Mouse (Mus musculus): ENCODE measurements around the gene Synrg. TPM values are rescaled to one million over a fixed set of nuclear protein-coding genes. Genes with fewer than 3 reads are reported as not detected.

Gene Synrg
- polyA plus RNA-seq, 1 experiment from 2014 or later: 26.2 TPM

GRCm38 (mm10) chr11:83976236-83976977, 12.2 kb downstream of the Synrg start:
- Histone ChIP-seq H3K27me3 (ENCODE audit: control insufficient read depth, insufficient read depth, low read length) (no peaks in the 10 kb centered on the region), H3K4me2 (replicated peaks) (no peak overlapping the region), H3K27ac (no peak overlapping the region), H3K4me1 (replicated peaks; ENCODE audit: control insufficient read depth, insufficient read depth, low read length) (no peaks in the 10 kb centered on the region), H3K36me3 (replicated peaks; ENCODE audit: control insufficient read depth, insufficient read depth) (peaks cover 92% of the 10 kb centered on the region), H3K9me3 (ENCODE audit: control insufficient read depth, low read length) (no peaks in the 10 kb centered on the region), H3K4me3 (replicated peaks; ENCODE audit: low read length) (no peak overlapping the region), H3K9ac (no peak overlapping the region)
- no peak for DNase-seq (ENCODE audit: low spot score)
- ATAC-seq (ENCODE audit: low FRiP score): no peak
- 86% methylated on average over 13 of the region's 13 CpGs for WGBS

- no peak overlapping the region for H3K4me3 ChIP-seq (replicated peaks; ENCODE audit: low read length)
- H3K4me1 ChIP-seq (replicated peaks; ENCODE audit: control insufficient read depth, insufficient read depth, low read length): no peaks in the 10 kb centered on the region
- no peak for DNase-seq (ENCODE audit: low spot score)
Observed at GRCm38 (mm10) chr11:83977810-83978209, 13.6 kb downstream of the Synrg start.

GRCm38 (mm10) chr11:83979992-83980391, 15.8 kb downstream of the Synrg start:
- Histone ChIP-seq H3K36me3 (replicated peaks; ENCODE audit: control insufficient read depth, insufficient read depth) (peaks cover 91% of the 10 kb centered on the region), H3K9ac (no peak overlapping the region), H3K9me3 (ENCODE audit: control insufficient read depth, low read length) (no peaks in the 10 kb centered on the region), H3K4me1 (replicated peaks; ENCODE audit: control insufficient read depth, insufficient read depth, low read length) (no peaks in the 10 kb centered on the region), H3K4me3 (replicated peaks; ENCODE audit: low read length) (no peak overlapping the region), H3K27me3 (ENCODE audit: control insufficient read depth, insufficient read depth, low read length) (no peaks in the 10 kb centered on the region), H3K4me2 (replicated peaks) (no peak overlapping the region), H3K27ac (no peak overlapping the region)
- no peak for DNase-seq (ENCODE audit: low spot score)
- 89% methylated on average over 6 of the region's 6 CpGs for WGBS
- ATAC-seq (ENCODE audit: low FRiP score): no peak

More at GRCm38 (mm10) chr11:83977810-83978209, 13.6 kb downstream of the Synrg start:
- H3K27ac ChIP-seq: no peak overlapping the region
- no peak for ATAC-seq (ENCODE audit: low FRiP score)
- 84% methylated on average over 2 of the region's 2 CpGs for WGBS
- no peaks in the 10 kb centered on the region for H3K9me3 ChIP-seq (ENCODE audit: control insufficient read depth, low read length)
- H3K27me3 ChIP-seq (ENCODE audit: control insufficient read depth, insufficient read depth, low read length): no peaks in the 10 kb centered on the region
- peaks cover 91% of the 10 kb centered on the region for H3K36me3 ChIP-seq (replicated peaks; ENCODE audit: control insufficient read depth, insufficient read depth)
- H3K4me2 ChIP-seq (replicated peaks): no peak overlapping the region
- no peak overlapping the region for H3K9ac ChIP-seq

GRCm38 (mm10) chr11:83981338-83981737, 17.1 kb downstream of the Synrg start:
- WGBS: 68% methylated on average over 10 of the region's 10 CpGs
- H3K4me1 ChIP-seq (replicated peaks; ENCODE audit: control insufficient read depth, insufficient read depth, low read length): no peaks in the 10 kb centered on the region
- DNase-seq (ENCODE audit: low spot score) (no peak), ATAC-seq (ENCODE audit: low FRiP score) (no peak)
- no peaks in the 10 kb centered on the region for H3K9me3 ChIP-seq (ENCODE audit: control insufficient read depth, low read length)
- H3K36me3 ChIP-seq (replicated peaks; ENCODE audit: control insufficient read depth, insufficient read depth): peaks cover 93% of the 10 kb centered on the region
- H3K27ac ChIP-seq: no peak overlapping the region
- no peak overlapping the region for H3K4me3 ChIP-seq (replicated peaks; ENCODE audit: low read length)
- no peak overlapping the region for H3K4me2 ChIP-seq (replicated peaks)
- no peak overlapping the region for H3K9ac ChIP-seq
- H3K27me3 ChIP-seq (ENCODE audit: control insufficient read depth, insufficient read depth, low read length): no peaks in the 10 kb centered on the region

- Histone ChIP-seq H3K4me3 (replicated peaks; ENCODE audit: low read length) (no peak overlapping the region), H3K27me3 (ENCODE audit: control insufficient read depth, insufficient read depth, low read length) (no peaks in the 10 kb centered on the region), H3K36me3 (replicated peaks; ENCODE audit: control insufficient read depth, insufficient read depth) (peaks cover 99% of the 10 kb centered on the region), H3K9ac (no peak overlapping the region), H3K27ac (no peak overlapping the region), H3K4me1 (replicated peaks; ENCODE audit: control insufficient read depth, insufficient read depth, low read length) (no peaks in the 10 kb centered on the region), H3K9me3 (ENCODE audit: control insufficient read depth, low read length) (no peaks in the 10 kb centered on the region), H3K4me2 (replicated peaks) (no peak overlapping the region)
- 82% methylated on average over 4 of the region's 4 CpGs for WGBS
- ATAC-seq (ENCODE audit: low FRiP score) (no peak), DNase-seq (ENCODE audit: low spot score) (no peak)
Observed at GRCm38 (mm10) chr11:83991701-83992100, 27.5 kb downstream of the Synrg start.

- no peaks in the 10 kb centered on the region for H3K4me1 ChIP-seq (replicated peaks; ENCODE audit: control insufficient read depth, insufficient read depth, low read length)
- no peak overlapping the region for H3K9ac ChIP-seq
- WGBS: 88% methylated on average over 2 of the region's 2 CpGs
- no peak overlapping the region for H3K4me2 ChIP-seq (replicated peaks)
- no peak overlapping the region for H3K4me3 ChIP-seq (replicated peaks; ENCODE audit: low read length)
- H3K27ac ChIP-seq: no peak overlapping the region
- DNase-seq (ENCODE audit: low spot score) (no peak), ATAC-seq (ENCODE audit: low FRiP score) (no peak)
- peaks cover 99% of the 10 kb centered on the region for H3K36me3 ChIP-seq (replicated peaks; ENCODE audit: control insufficient read depth, insufficient read depth)
- no peaks in the 10 kb centered on the region for H3K9me3 ChIP-seq (ENCODE audit: control insufficient read depth, low read length)
- H3K27me3 ChIP-seq (ENCODE audit: control insufficient read depth, insufficient read depth, low read length): no peaks in the 10 kb centered on the region
Observed at GRCm38 (mm10) chr11:83993428-83993827, 29.2 kb downstream of the Synrg start.

GRCm38 (mm10) chr11:83994481-83994880, 30.3 kb downstream of the Synrg start:
- H3K9me3 ChIP-seq (ENCODE audit: control insufficient read depth, low read length): no peaks in the 10 kb centered on the region
- no peak for DNase-seq (ENCODE audit: low spot score)
- no peak overlapping the region for H3K27ac ChIP-seq
- no peaks in the 10 kb centered on the region for H3K4me1 ChIP-seq (replicated peaks; ENCODE audit: control insufficient read depth, insufficient read depth, low read length)
- no peak overlapping the region for H3K4me2 ChIP-seq (replicated peaks)
- WGBS: 85% methylated on average over 3 of the region's 3 CpGs
- no peaks in the 10 kb centered on the region for H3K27me3 ChIP-seq (ENCODE audit: control insufficient read depth, insufficient read depth, low read length)
- H3K9ac ChIP-seq: no peak overlapping the region
- no peak overlapping the region for H3K4me3 ChIP-seq (replicated peaks; ENCODE audit: low read length)
- H3K36me3 ChIP-seq (replicated peaks; ENCODE audit: control insufficient read depth, insufficient read depth): peaks cover 100% of the 10 kb centered on the region
- no peak for ATAC-seq (ENCODE audit: low FRiP score)

- Histone ChIP-seq H3K9me3 (ENCODE audit: control insufficient read depth, low read length) (no peaks in the 10 kb centered on the region), H3K4me2 (replicated peaks) (no peak overlapping the region), H3K36me3 (replicated peaks; ENCODE audit: control insufficient read depth, insufficient read depth) (peaks cover 100% of the 10 kb centered on the region), H3K27ac (no peak overlapping the region), H3K4me3 (replicated peaks; ENCODE audit: low read length) (no peak overlapping the region), H3K4me1 (replicated peaks; ENCODE audit: control insufficient read depth, insufficient read depth, low read length) (no peaks in the 10 kb centered on the region), H3K27me3 (ENCODE audit: control insufficient read depth, insufficient read depth, low read length) (no peaks in the 10 kb centered on the region), H3K9ac (no peak overlapping the region)
- ATAC-seq (ENCODE audit: low FRiP score) (no peak), DNase-seq (ENCODE audit: low spot score) (no peak)
- 86% methylated on average over 2 of the region's 2 CpGs for WGBS
Observed at GRCm38 (mm10) chr11:83995535-83995950, 31.3 kb downstream of the Synrg start.

- H3K27ac ChIP-seq: no peak overlapping the region
- H3K9ac ChIP-seq: no peak overlapping the region
- H3K4me3 ChIP-seq (replicated peaks; ENCODE audit: low read length): no peak overlapping the region
- ATAC-seq (ENCODE audit: low FRiP score) (no peak), DNase-seq (ENCODE audit: low spot score) (no peak)
- peaks cover 100% of the 10 kb centered on the region for H3K36me3 ChIP-seq (replicated peaks; ENCODE audit: control insufficient read depth, insufficient read depth)
- 97% methylated on average over 5 of the region's 5 CpGs for WGBS
- H3K4me1 ChIP-seq (replicated peaks; ENCODE audit: control insufficient read depth, insufficient read depth, low read length): no peaks in the 10 kb centered on the region
- no peaks in the 10 kb centered on the region for H3K9me3 ChIP-seq (ENCODE audit: control insufficient read depth, low read length)
- H3K27me3 ChIP-seq (ENCODE audit: control insufficient read depth, insufficient read depth, low read length): no peaks in the 10 kb centered on the region
- no peak overlapping the region for H3K4me2 ChIP-seq (replicated peaks)
Observed at GRCm38 (mm10) chr11:83997171-83997868, 33.1 kb downstream of the Synrg start.
